Mouse (Mus musculus) adrenal gland, adult (tissue): ENCODE data around the gene Lrrc8a.

ENCODE experiments used
- DNase-seq, 2 experiments: peaks; one replicate each; pipeline ENCODE4 v3.0.0; 2022 to 2023; ENCODE audit warnings: low spot score in 1 of 2; ENCODE audit not compliant: inconsistent age in 2 of 2

Gene Lrrc8a

GRCm38 (mm10) chr2:30287027-30287373 lies 49.5 kb downstream of the Lrrc8a start:
- peak in 1 of 2 experiments; percentile 66 for DNase-seq

- DNase-seq, result peak in 1 of 2 experiments; percentile 53
Measured at GRCm38 (mm10) chr2:30299525-30299924, 62.0 kb downstream of the Lrrc8a start.

- DNase-seq, result peak in 1 of 2 experiments; percentile 41
Measured at GRCm38 (mm10) chr2:30299966-30300365, 62.5 kb downstream of the Lrrc8a start.

GRCm38 (mm10) chr2:30306087-30306486 lies 68.6 kb downstream of the Lrrc8a start:
- DNase-seq, result no peak

GRCm38 (mm10) chr2:30309351-30309750 lies 71.8 kb downstream of the Lrrc8a start:
- no peak for DNase-seq

GRCm38 (mm10) chr2:30311481-30311880 lies 74.0 kb downstream of the Lrrc8a start:
- DNase-seq, result peak; percentile 32 to 77
